Mouse (Mus musculus) kidney, adult 8-10 months (tissue): ENCODE measurements around the gene Smim22.

Experiments
- DNase-seq, 2 experiments: peaks; one replicate each; pipeline ENCODE4 v3.0.0; 2022

Gene Smim22

GRCm38 (mm10) chr16:5010371-5010935 is 3.4 kb downstream of the Smim22 start:
- no peak for DNase-seq

GRCm38 (mm10) chr16:5011285-5011684 is 4.2 kb downstream of the Smim22 start:
- no peak for DNase-seq

GRCm38 (mm10) chr16:5012036-5013005 is 5.2 kb downstream of the Smim22 start:
- DNase-seq: peak; percentile 60

DNA sequence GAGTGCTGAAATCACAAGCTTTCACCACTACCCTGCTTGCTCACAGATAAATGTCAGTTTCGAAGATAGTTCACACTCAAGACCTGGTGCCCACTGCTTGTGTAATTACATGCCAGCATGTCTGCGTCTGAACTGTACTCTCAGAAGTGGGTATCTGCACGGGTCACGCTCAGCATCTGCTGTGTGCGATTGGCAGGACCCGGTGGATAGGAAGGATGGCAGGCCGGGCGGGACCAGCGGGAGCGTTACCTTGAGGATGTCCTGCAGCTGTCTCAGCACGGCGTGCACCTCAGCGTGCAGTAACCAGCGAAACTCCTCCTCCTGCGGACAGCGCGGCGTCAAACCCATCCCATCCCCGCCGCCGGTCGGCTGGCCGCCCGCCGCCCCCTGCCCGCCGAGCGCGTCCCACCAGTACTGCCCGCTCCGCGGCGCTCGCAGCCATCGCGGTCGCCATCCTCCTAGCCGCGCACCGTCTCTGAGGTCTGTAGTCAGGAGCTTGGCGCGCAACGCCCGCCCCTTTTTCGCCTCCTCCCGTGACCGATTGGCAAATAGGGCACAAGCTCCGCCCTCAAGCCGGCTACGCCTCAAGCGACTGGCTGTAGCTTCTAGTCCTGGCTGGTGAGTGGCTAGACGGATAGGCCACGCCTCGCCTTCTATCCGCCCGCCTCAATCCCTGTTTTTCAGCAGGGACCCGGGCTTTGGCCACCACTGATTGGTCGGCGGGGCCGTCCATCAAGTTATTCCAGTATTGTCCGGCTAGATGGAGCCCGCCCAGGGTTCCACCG is 6.2 kb downstream of the Smim22 start, which contains the start of gene Rogdi:
TSS of gene Rogdi (minus strand) at position 500 of the 785 bp plus-strand sequence.
- peak; percentile 99 to 100 for DNase-seq

GRCm38 (mm10) chr16:5014578-5014977 is 7.5 kb downstream of the Smim22 start:
- DNase-seq: no peak

DNA sequence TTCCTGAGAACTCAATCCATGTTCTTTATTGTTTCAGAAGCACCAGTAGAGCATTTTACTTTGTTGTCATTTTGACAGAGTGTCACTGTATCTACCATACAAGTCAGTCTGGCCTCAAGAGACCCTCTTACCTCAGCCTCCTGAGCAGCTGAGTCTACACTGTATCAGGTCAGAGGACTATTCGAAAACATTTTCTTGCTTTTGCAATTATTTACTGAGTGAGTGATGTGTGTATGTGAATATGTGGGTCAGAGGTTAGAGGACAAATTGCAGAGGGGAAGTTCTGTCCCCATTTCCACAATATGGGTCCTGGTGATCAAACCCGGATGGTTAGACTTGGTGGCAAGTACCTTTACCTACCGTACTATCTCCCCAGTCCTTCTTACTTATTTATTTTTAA is 16.9 kb downstream of the Smim22 start:
- DNase-seq: no peak

GRCm38 (mm10) chr16:5029847-5030246 is 22.8 kb downstream of the Smim22 start:
- DNase-seq: no peak

GRCm38 (mm10) chr16:5035591-5035990 is 28.5 kb downstream of the Smim22 start:
- DNase-seq: no peak

- DNase-seq: peak in 1 of 2 experiments; percentile 58
Measured at GRCm38 (mm10) chr16:5036649-5037234, 29.7 kb downstream of the Smim22 start.

- DNase-seq: no peak
Measured at GRCm38 (mm10) chr16:5045322-5045721, 38.2 kb downstream of the Smim22 start.

- no peak for DNase-seq
Measured at GRCm38 (mm10) chr16:5049182-5049773, 42.2 kb downstream of the Smim22 start.

GRCm38 (mm10) chr16:5049774-5050234 is 42.7 kb downstream of the Smim22 start, which contains the start of the genes Glyr1 and Ubn1:
Gene Glyr1 (minus strand): TSS chr16:5049863.
Gene Ubn1 (plus strand): TSS chr16:5050057.
- peak; percentile 99 for DNase-seq

- peak; percentile 71 to 76 for DNase-seq
Measured at GRCm38 (mm10) chr16:5050251-5051110, 43.4 kb downstream of the Smim22 start.
